Mouse (Mus musculus) heart, postnatal 4 days (tissue): ENCODE measurements around the gene Pnpla2. TPM values are rescaled to one million over a fixed set of nuclear protein-coding genes. Genes with fewer than 3 reads are reported as not detected.
"Not testable (repeated sequence)": the region's sequence is repeated elsewhere in the genome, so short reads cannot be mapped to it uniquely, and the experiment has no call there.

ENCODE experiments used
- DNase-seq: peaks from one replicate; pipeline ENCODE4 v3.0.0; 2021
- total RNA-seq, 2 experiments: library from RNA; stranded (reverse); gene quantifications; 2 replicates each; pipeline ENCODE4 v1.2.3; 2021

Pnpla2 gene
- total RNA-seq: 100 to 1,000 TPM; 118 to 127 TPM

DNA sequence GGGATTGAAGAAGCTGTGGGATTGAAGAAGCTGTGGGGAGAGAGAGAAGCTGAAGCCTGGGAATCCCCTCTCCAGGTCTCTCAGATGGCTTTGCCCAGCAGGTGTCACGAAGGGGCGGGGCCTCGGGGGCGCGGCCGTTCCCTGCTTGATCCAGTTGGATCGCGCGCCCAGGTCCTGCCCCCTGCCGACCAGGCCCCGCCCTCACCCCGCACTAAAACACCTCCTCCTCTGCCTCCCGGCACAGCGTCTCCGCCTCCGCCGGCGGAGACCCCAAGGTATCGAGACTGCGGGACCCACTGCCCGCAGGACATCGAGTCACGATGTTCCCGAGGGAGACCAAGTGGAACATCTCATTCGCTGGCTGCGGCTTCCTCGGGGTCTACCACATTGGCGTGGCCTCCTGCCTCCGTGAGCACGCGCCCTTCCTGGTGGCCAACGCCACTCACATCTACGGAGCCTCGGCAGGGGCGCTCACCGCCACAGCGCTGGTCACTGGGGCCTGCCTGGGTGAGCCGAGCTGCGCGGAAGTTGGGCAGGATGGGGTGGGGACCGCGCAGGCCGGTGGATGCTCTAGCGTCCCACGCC, at the start of gene Pnpla2:
Gene Pnpla2 (plus strand): TSS at position 232 of the 585 bp plus-strand sequence.
- DNase-seq: peak; percentile 97

DNA sequence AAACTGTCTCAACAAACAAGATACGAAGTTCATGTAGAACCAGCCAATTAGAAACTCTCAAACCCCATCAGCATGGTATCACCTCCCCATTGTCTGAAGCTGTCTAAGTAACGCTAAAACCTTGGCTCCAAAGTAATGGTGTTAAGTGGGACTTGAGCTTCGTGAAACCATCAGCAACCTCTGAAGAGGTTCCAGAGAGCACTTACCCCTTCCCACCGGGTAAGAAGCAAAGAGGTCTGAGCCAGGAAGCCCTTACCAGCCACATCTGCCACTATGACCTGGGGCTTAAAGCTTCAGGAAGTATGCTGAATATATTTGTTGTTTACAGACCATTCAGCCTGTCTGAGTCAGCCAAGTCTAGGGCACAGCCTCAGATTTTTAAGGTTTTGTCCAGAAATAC, 49.5 kb upstream of the Pnpla2 start:
- DNase-seq: no peak

DNA sequence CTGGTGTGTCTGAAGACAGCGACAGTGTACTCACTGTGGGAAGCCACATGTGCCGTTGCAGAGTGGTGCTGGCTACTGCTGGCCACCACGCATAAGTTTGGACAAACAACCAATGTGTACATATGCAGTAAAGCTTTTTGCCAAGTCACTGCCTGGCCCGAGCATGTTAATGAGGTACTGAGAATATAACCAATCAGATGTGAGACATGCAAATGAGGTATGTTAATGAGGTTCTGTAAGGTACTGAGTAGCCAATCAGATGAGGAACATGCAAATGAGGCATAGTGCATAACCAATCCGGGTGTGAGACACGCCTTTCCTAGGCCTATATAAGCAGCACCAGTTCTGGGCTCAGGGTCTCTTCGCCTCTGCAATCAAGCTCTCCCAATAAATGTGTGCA, 47.3 kb upstream of the Pnpla2 start:
- DNase-seq: not testable (repeated sequence)

DNA sequence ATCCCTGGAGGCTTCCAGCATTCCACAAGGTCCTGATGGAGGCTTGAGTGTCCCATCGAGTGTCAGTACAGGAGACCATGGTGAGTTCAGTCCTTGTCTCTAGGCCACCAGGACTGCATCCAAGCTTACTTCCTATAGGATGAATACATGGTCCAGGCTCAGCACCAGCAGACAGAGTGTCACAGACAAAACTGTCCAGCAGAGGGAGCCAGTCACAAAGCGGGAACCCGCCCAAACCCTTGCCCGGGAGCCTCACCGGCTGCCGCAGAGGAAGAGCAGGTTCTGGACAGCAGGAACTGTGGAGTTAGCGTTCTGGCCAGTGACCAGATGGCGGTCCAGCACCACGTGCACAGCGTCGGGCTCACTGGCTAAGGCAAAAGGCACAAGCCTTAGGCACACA, 46.2 kb upstream of the Pnpla2 start:
- peak; percentile 93 for DNase-seq

DNA sequence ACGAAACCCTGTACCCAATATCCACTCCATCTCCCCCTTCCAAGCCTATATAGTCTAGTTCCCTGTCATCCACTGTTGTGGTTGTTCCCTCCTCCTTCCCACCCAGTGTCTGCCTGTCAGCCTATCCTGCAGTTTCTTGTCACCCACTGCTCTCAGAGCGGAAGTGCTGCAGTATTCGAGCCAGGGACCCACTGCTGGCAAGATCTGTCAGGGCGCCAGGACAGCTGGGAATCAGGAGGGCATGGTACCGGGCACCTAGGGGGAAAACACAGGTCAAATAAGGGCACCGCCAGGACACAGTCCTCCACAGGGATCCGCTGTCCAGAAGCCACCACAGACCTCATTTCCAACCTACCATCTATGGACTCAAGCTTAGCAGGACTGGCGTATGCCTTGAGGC, 44.4 kb upstream of the Pnpla2 start:
- DNase-seq: no peak

DNA sequence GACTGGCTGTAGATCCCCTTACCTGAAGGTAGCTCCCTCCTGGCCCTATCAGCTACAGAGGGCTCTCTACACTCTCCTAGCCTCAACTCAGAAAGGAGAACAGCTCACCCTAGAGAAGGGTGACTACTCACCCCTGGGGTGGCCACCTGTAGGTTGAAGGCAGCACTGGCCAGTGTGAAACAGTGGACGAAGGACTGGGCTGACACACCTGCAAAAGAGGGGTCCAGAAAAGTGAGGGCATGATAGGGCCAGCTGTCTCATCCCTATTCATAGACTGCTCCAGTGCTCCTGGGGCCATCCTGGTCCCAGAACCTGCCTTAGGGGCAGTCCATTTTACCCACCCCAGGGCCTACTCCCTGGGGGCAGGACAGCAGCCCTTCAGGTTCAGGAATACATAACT, 43.3 kb upstream of the Pnpla2 start:
- no peak for DNase-seq

DNA sequence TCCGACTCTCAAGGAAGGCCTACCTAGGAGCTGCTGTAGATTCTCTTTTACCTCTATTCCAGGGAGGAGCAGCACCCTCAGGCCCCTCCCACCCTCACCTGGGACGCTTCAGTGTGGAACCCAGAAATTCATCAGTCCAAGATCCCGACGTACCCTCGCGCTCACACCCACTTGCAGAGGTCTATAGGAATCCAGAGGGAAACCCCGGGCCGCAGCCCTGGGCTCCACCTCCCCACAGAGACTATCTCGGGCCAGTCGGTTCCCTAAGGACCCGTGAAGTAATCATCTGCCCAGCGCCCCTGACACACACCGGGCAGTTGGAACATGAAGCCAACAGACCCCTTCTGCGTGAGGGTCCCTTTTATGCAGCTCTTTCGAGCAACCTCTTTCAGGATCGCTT, 41.7 kb upstream of the Pnpla2 start:
- no peak for DNase-seq

DNA sequence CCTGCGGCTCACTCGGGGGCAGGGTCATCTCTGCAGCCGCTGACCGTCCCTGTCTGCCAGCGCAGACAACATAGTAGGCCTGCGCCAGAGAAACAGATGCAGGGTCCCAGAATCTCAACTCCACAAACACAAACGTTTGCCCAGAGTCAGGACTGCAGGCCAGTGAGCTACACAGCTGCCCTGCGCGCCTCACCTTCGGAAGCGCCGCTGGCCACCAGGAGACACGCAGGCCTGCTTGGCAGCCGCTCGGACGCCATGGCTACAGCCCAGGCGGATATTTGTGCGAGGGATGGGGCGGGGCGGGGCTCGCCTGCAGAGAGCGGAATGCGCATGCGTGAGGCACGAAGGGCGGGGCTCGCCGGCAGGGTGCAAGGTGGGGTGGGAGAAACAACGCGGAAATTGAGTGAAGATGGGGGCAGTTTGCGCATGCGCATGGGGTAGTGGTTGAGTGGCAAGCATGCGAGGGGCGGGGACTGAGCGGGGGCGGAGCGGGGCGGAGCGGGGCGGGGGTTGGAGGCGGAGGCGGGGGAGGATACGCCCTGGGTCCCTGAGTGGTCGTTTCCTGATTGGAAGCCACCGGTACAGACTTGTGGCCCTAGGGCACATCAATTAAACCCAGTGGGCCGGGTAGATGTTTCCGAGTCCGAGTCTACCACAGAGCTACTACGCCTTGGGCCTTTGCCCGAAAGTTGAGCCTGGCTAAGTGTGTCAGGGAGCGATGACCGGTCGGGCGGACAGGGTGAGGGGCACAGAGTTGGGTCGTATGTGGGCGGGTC, 41.0 kb upstream of the Pnpla2 start, which contains the start of gene Gatd1:
Gene Gatd1 (minus strand): TSS at position 328 of the 776 bp plus-strand sequence.
- DNase-seq: peak; percentile 100

DNA sequence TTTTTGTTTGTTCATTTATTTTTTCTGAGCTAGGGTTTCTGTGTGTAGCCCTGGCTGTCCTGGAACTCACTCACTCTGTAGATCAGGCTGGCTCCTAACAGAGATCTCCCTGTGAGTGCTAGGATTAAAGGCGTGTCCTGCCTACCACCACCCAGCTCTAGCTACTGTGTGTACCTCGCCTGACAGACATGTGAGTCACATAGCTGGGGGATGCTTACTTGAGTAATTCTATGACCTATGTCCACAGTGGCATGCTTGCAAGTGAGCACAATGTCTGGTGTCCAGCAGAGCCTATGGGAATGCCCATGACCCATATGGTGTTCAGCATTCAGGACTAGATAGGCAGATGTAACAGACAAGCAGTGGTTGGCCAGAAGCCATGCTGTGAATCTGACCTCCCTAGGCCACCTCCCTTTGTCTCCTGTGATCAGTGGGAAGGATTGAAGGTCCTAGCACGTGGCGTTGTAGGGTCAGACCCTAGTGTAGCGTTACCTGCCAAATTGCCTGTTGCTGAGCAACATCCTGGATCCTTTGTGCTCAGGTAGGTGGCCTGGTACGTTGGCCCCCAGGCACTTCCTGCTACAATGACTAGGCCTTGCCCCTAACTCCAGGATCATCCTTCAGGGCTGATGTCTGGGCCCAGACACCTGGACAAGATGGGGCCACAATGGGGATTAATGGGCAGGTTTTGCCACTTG, 38.7 kb upstream of the Pnpla2 start:
- no peak for DNase-seq

DNA sequence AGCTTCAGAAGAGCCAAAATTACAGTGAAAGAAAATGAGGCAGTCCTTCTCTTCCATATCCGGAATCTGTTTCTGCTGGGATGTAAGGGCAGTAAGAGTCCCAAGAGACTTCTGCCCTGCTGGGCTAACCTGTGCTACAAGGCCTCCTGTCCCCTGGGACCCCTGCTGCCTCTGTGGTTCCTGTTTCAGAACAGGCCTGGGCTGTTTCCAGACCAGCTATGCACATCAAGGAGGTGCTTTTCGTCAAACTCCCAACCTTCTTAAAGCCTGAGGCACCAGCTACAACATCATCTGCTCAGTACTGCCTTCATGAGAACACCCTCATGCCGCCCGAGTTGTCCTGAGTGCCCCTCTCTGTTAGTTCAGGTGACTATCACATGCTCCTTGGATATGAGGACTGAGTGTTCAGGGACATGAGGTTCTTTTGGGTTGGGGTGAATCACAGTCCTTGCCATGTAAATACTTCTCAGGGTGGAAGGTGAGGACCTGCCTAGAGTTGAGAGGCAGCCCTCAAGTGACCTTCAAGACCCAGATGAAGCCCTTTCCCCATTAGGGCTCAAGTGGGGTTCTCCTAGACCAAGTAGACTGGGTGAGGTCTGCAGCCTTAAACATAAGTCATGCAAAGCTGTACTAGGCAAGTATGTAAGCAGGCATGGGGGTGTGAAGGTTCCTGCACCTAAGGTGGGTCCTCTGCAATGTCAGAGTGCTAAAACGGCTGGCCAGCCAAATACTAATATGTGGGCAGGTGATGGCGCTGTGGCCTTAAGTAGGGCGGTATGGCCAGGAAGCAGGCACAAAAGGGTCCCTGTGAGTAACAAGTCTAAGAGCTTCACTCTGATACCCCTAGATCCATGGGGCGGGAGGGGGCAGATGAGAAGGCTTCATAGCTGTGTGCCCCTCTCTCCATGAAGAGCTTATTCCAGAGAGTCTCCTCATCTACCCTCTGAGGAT, 37.0 kb upstream of the Pnpla2 start:
- no peak for DNase-seq

DNA sequence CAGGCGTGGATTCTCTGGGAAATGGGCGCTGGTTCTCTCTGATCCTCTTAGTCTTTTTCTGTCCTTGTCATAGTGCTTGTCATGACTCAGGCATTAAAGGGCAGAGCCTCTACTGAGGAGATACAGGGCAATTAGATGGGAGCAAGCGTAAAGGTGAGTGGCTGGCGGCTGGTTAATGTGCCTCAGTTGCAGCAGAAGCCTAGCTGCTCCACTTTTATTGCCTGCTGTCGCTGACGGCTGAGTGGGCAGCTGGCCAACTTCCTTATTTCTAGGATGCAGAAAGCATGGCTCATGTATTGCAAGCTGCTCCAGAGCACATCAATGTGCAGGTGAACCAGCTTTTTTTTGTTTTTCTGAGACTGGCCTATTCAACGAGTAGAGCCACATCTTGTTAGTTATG, 36.0 kb upstream of the Pnpla2 start:
- no peak for DNase-seq

DNA sequence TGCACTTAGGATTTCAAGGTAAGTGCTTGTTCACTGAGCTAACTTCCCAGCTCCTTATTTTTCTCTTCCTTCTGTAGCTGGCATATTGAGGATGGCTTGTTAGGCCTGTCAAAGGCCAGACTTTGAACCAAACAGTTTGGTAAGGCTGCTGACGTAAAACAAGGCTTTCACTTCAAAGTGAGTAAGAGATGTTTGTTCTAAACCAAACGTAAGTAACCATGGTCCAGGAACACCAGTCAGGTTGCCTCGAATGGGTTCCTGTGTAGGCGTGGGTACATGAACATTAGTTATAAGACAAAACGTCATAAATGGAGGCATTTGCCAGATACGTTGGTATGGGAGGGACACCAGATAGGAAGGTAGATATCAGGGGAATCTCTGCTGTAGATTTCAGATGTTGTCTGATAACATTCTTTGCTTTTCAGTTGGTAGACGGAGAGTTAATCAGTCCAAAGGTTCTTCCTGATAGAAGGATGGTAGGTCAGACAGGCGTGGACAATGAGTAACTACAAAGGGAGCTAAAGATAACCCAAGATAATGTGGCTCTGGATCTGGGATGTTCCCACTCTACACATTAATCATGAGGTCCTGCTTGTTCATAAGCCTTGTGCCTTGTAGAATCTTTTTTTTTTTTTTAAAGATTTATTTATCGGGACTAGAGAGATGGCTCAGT, 34.8 kb upstream of the Pnpla2 start:
- no peak for DNase-seq

DNA sequence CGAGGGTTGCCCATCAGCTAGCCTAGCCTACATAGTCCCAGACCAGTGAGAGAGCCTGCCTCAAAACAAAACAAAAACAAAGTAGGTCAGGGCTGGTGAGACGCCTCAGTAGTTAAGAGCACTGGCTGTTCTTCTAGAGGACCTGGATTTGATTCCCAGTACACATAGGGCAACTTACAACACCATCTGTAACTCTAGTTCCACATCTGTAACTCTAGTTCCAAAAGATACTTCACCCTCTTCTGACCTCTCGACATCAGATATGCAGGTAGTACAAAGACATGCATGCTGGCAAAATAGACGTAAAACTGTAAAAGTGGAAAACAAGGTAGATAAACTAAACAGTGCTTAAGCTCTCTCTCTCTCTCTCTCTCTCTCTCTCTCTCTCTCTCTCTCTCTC, 31.2 kb upstream of the Pnpla2 start:
- no peak for DNase-seq

DNA sequence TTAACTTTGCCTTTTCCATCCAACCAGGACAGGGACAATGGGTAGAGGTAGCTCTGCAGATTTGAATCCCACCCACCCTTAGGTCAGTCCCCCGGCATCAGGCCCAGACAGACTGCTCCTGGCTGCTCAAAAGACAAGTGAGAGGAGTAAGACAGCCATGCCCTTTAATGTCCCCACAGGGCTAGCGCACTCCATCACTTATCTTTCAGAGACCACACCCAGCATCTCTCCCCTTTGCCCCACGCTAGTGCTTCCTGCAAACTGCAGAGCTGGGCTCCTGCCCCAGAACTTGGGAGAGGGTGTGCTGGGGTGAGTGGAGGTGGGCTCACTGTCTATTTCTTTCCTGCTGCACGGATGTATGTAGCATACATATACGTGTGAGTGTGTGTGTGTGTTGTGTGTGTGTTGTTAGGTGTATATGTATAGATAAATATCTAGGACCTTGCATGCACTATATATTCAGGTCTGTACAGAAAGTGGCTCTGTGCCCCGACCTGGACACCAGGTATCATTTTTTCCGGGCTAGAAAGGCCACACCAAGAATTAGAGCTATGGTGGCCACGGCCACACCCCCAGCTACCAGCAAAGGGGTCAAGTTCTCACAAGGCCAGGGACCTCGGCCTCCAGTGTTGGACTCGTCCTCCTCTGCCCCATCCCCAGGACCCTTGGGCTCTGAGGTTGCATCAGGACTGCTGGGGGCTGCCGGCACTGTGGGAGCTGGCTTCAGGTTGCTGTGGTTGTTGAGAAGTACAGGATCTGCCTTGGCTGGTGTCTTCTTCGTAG, 27.9 kb upstream of the Pnpla2 start:
- no peak for DNase-seq

DNA sequence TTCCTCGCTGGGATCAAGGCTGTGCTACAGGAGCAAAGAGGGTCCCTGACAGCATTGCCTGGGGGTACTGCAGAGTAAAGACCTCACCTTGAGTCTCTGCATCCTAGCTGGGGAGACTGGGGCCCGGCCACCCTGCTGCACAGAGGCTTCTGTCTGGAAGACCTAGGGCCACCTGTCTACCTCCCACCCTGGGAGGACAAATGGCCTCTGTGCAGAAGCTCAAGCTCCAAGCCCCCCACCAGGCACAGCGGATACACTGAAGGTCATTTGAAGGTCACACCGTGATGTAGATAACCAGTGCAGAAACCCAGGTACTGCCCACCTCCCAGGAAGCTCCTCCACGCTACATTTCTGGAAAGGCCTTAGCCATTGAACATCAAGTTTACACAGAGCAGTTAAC, 26.3 kb upstream of the Pnpla2 start:
- DNase-seq: no peak

DNA sequence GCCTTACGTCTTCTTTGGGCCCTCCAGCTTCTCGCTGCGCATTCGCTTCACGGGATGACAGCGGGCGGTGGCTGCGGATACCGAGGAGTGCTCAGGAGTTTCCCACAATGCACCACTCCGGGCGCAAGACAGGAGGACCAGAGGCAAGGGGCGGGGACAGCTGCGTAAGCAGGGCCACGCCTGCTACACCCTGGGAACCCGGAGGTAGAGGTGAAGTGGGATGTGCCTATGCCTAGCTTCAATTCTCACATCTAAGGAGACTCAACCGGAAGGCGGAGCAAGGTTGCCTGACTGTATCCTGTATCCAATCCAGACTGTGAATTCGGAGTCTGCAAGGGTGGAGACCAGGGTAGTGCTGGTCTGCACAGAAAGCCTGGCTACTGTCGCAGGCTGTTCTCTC, 25.7 kb upstream of the Pnpla2 start, which contains the start of gene Cend1:
Gene Cend1 (minus strand): TSS at position 182 of the 400 bp plus-strand sequence.
- peak; percentile 50 for DNase-seq

DNA sequence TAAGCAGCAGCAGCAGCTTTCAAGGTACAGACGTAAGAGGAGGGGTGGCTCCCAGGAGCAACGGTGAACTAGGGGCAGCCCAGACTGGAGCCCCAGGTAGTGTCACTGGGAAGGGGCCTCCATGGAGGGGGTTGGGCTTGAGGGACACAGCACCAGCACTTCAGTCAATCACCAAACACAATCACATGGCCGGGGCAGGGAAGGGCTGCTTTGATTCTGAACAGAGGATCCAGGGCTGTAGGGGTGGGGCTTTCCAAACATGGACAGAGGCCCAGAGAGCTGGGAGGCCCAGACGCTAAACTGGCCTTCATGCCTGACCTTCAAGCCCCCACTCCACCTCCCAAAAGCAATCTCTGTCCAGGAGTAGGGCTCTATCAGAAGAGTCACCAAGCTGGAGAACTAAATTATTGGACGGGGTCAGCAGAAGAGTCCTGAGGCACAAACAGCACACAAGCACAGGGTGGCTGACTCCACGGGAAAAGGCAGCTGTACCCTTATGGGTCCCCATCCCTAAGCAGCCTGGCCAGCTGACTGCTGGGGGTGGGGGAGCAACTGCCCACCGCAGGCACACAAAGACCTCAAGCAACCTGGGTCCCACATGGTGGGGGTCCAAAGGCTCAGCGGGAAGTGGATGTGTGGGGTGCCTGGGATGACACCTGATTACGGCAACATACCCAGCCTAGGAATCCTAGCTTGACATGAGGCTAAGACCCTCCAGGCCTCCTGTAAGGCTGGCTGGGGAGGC, 25.0 kb upstream of the Pnpla2 start:
- peak; percentile 33 for DNase-seq

DNA sequence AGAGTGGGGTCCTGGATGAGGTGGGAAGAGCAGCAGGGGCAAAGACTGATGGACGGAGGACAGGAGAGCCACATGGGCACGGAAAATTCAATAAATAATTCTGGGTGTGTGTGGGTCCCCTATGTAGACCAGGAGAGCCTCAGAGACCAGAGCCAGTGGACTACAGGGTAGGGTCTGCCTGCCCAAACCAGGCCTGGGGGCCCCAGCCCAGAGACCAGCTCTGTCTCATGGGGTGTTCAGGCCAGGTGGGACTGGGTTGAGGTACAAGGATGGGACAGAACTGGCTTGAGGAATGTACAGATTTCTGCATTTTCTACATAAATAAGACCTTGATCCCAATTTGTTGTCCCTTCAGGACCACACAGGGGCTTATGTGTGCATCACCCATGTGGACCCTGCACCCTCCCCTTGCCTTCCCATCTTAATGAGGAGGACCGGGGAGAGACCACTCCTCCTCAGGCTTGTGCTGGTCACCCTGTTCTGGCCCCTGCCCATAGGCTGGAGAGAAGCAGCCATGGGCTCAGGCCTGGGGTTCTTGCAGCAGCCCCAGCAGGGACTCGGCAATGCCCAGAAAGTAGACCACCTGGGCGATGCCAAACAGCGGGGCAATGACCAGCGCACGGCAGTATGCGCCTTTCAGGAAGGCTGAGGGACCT, 24.3 kb upstream of the Pnpla2 start:
- DNase-seq: no peak

DNA sequence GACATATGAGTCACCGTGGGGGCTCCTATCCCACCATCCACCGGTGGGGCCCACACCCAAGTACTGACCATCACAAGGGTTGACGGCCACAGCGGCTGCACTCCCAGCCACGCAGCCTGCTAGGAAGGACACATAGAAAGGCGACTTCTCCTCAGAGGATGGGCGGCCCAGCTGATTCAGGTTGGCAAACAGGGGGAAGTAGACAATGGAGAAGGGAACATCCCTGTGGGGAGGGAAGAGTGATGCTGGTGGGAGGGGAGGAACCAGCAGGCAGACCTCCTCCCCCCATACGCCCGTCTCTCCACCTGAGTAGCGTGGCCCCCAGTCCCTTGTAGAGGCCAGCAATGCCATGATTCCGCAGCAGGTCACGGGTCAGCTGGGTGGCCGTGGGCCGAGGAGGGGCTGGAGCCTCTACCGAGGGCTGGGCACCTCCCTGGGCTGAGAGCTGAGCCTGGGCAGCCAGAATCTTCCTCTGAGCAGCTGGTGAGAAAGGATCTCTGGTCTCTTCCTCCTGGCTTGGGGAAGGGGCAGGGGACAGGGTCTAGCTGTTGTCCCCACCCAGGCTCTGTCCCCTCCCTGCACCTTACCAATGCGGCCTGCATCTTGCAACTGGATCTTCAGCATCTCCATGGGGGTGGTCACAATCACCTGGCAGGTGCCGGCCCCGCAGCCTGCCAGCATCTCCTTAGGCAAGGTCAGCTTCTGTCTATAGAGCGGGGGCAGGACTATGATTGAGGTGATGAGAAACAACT, 23.4 kb upstream of the Pnpla2 start:
- no peak for DNase-seq
